Mouse (Mus musculus): ENCODE measurements around the gene Abcf3.

DNA sequence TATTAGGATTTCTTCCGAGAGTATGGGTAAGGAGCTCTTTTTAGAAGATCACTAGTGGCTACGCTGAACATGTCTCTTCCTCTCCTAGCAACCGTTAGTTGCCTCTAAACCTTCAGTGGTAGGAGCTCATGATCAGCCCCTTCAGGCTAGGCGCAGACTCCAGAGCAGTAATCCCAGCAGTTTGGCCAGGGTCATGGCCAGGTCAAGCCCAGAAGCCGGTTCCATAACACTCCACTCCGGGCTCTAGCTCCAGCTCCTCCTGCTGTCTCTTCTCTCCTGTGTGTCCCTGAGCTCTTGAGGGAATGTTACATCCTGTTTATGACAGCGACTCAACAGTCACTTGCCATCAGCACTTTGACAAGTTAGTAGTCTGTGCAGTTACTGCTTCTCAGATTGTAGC lies 9.0 kb downstream of the Abcf3 start:
- TF ChIP-seq POLR2A (IDR thresholded peaks at IDR 0.05; ENCODE audit: control insufficient read depth, extremely low read depth, insufficient read depth, low read length, poor library complexity) (no peak), CTCF (IDR thresholded peaks at IDR 0.05; ENCODE audit: borderline replicate concordance, control insufficient read depth, extremely low read depth, insufficient read depth, low read length, poor library complexity) (no peak)

Measured in thymus, adult 2 months (tissue).